Mouse (Mus musculus): Measurements from ENCODE around the gene Tlr6. TPM values are rescaled to one million over a fixed set of nuclear protein-coding genes. Genes with fewer than 3 reads are reported as not detected.

The Tlr6 gene
- total RNA-seq (2014; rRNA removed) (0.38 and 0.61 TPM in 2 replicates), polyA plus RNA-seq (2015; fragmentation: Nextera tagmentation; extraction: Ambion mirVana) (0.33 and 0.41 TPM in 2 replicates)

GRCm38 (mm10) chr5:64959843-64960230 lies at the start of gene Tlr6:
Gene Tlr6 (minus strand): TSS chr5:64960097.
- TF ChIP-seq CTCF (IDR thresholded peaks at IDR 0.05): no peak
- Histone ChIP-seq H3K27me3 (ENCODE audit: insufficient read depth, low read length) (no peaks in the 10 kb centered on the region), H3K9me3 (ENCODE audit: low read length) (no peaks in the 10 kb centered on the region), H3K36me3 (ENCODE audit: insufficient read depth, low read length) (no peaks in the 10 kb centered on the region), H3K4me2 (ENCODE audit: low read depth, low read length, poor library complexity, severe bottlenecking) (no peak within 1 kb of the TSS), H3K9ac (replicated peaks; ENCODE audit: low read length, poor library complexity, severe bottlenecking) (no peak within 1 kb of the TSS), H3K27ac (ENCODE audit: low read depth, low read length) (no peak within 1 kb of the TSS), H3K4me1 (ENCODE audit: insufficient read depth, low read length) (no peaks in the 10 kb centered on the region), H3K4me3 (ENCODE audit: low read depth, low read length) (no peak within 1 kb of the TSS)
- DNase-seq (ENCODE audit: low spot score): no peak
- 87% methylated on average over 13 of the region's 13 CpGs for WGBS
- ATAC-seq (ENCODE audit: low FRiP score): no peak

DNA sequence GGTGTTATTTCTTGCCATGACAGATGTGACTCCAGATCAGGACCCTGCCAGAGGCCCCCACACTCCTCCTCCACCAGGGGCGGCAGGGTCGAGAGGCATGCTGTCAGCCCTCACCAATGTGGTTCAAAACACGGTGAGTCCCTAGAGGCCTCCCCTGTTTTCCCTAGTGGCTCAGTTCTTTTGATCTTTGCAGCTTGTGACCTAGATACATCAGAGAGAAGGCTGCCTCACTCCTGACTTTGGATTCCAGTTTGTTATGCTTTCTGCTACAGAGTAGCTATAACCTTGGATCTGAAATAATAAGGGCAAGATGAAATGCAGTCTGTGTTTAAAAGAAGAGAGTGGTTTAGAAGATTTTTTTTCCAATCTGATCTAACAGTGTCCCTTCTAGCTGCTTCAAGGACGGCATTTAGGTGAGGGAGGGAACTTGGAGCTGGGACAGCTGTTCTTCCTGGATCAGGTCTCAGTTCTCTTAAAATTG lies 46.2 kb upstream of the Tlr6 start:
- Histone ChIP-seq H3K27me3 (ENCODE audit: insufficient read depth, low read length) (no peaks in the 10 kb centered on the region), H3K9ac (replicated peaks; ENCODE audit: low read length, poor library complexity, severe bottlenecking) (no peak overlapping the region), H3K36me3 (ENCODE audit: insufficient read depth, low read length) (no peaks in the 10 kb centered on the region), H3K9me3 (ENCODE audit: low read length) (no peaks in the 10 kb centered on the region), H3K4me3 (ENCODE audit: low read depth, low read length) (no peak overlapping the region), H3K4me1 (ENCODE audit: insufficient read depth, low read length) (peaks cover 14% of the 10 kb centered on the region; the same call in 1 of the 2 replicates), H3K27ac (ENCODE audit: low read depth, low read length) (peak overlapping the region; percentile 55; the same call in 1 of the 2 replicates), H3K4me2 (ENCODE audit: low read depth, low read length, poor library complexity, severe bottlenecking) (no peak overlapping the region)
- DNase-seq (ENCODE audit: low spot score) (peak; percentile 47), ATAC-seq (ENCODE audit: low FRiP score) (peak; percentile 75)
- WGBS: 33% methylated on average over 4 of the region's 4 CpGs
- peak; percentile 50 for TF ChIP-seq CTCF (IDR thresholded peaks at IDR 0.05)

DNA sequence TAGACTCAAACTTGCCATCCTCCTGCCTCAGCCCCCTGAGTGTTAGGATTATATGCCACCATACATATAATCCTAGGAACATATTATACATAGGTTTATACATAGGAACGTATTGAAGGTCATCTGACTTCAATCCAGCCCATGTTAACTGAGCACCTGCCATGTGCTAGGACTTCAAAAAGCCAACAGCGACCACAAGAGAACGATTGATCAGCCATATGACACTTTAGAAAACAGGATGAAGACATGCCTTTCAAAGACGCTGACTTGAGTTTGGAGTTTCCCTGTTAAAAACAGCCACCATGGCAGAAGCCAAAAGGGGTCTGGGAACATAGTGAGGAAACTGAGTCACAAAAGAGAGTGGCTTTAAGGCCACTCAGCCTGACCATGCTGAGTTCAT lies 45.4 kb upstream of the Tlr6 start:
- Histone ChIP-seq H3K9ac (replicated peaks; ENCODE audit: low read length, poor library complexity, severe bottlenecking) (no peak overlapping the region), H3K27ac (ENCODE audit: low read depth, low read length) (0 out of 2 replicates have a peak overlapping the region, but pooled peaks have one; percentile 55), H3K27me3 (ENCODE audit: insufficient read depth, low read length) (no peaks in the 10 kb centered on the region), H3K9me3 (ENCODE audit: low read length) (no peaks in the 10 kb centered on the region), H3K4me1 (ENCODE audit: insufficient read depth, low read length) (peaks cover 14% of the 10 kb centered on the region; the same call in 1 of the 2 replicates), H3K4me2 (ENCODE audit: low read depth, low read length, poor library complexity, severe bottlenecking) (no peak overlapping the region), H3K4me3 (ENCODE audit: low read depth, low read length) (no peak overlapping the region), H3K36me3 (ENCODE audit: insufficient read depth, low read length) (no peaks in the 10 kb centered on the region)
- WGBS: 84% methylated on average over 4 of the region's 4 CpGs
- no peak for TF ChIP-seq CTCF (IDR thresholded peaks at IDR 0.05)
- DNase-seq (ENCODE audit: low spot score) (no peak), ATAC-seq (ENCODE audit: low FRiP score) (no peak)

DNA sequence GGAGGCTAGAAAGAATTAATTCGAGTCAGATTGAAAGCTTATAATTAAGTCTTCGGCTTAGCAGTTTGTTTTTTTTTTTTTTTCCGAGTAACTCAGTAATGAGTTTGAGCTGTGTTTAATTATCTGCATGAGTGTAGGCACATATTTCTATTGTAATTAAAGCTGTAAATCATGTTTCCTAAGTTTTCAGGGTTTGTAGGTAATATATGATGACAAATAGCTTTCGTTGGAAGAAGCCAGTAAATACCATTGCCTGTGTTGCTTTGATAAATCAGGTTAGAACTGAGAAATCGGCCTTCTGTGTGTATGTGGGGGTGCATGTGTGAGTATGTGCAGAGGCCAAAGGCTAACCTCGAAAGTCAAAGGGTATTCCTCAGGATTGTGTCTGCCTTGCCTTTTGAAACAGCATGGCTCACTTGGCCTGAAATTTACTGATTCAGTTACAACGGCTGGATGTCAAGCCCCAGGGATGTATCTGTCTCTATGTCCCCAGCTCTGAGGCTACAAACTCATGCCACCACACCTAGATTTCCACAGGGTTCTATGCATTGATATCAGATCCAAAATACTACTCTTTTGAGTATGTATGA lies 44.1 kb upstream of the Tlr6 start:
- no peak overlapping the region for H3K9ac ChIP-seq (replicated peaks; ENCODE audit: low read length, poor library complexity, severe bottlenecking)
- no peak for TF ChIP-seq CTCF (IDR thresholded peaks at IDR 0.05)
- DNase-seq (ENCODE audit: low spot score) (no peak), ATAC-seq (ENCODE audit: low FRiP score) (no peak)
- 54% methylated on average over 7 of the region's 7 CpGs for WGBS
- H3K4me2 ChIP-seq (ENCODE audit: low read depth, low read length, poor library complexity, severe bottlenecking): no peak overlapping the region
- H3K27me3 ChIP-seq (ENCODE audit: insufficient read depth, low read length): no peaks in the 10 kb centered on the region
- H3K36me3 ChIP-seq (ENCODE audit: insufficient read depth, low read length): no peaks in the 10 kb centered on the region
- H3K9me3 ChIP-seq (ENCODE audit: low read length): no peaks in the 10 kb centered on the region
- no peak overlapping the region for H3K4me3 ChIP-seq (ENCODE audit: low read depth, low read length)
- H3K27ac ChIP-seq (ENCODE audit: low read depth, low read length): no peak overlapping the region
- peaks cover 14% of the 10 kb centered on the region; the same call in 1 of the 2 replicates for H3K4me1 ChIP-seq (ENCODE audit: insufficient read depth, low read length)

- H3K27me3 ChIP-seq (ENCODE audit: insufficient read depth, low read length): no peaks in the 10 kb centered on the region
- 42% methylated on average over 10 of the region's 10 CpGs for WGBS
- peak overlapping the region; percentile 43; the same call in 1 of the 2 replicates for H3K27ac ChIP-seq (ENCODE audit: low read depth, low read length)
- H3K9ac ChIP-seq (replicated peaks; ENCODE audit: low read length, poor library complexity, severe bottlenecking): no peak overlapping the region
- no peak overlapping the region for H3K4me3 ChIP-seq (ENCODE audit: low read depth, low read length)
- no peaks in the 10 kb centered on the region for H3K36me3 ChIP-seq (ENCODE audit: insufficient read depth, low read length)
- peaks cover 14% of the 10 kb centered on the region; the same call in 1 of the 2 replicates for H3K4me1 ChIP-seq (ENCODE audit: insufficient read depth, low read length)
- DNase-seq (ENCODE audit: low spot score) (peak; percentile 71), ATAC-seq (ENCODE audit: low FRiP score) (0 out of 2 replicates have a peak, but pooled peaks have one; percentile 38)
- no peak overlapping the region for H3K4me2 ChIP-seq (ENCODE audit: low read depth, low read length, poor library complexity, severe bottlenecking)
- TF ChIP-seq CTCF (IDR thresholded peaks at IDR 0.05): peak; percentile 81
- H3K9me3 ChIP-seq (ENCODE audit: low read length): no peaks in the 10 kb centered on the region
These were observed 43.3 kb upstream of the Tlr6 start for GRCm38 (mm10) chr5:65002940-65003824.
